Mouse (Mus musculus) B cell, adult 67 days (primary cell): ENCODE data around the gene Tmprss11b. TPM values are rescaled to one million over a fixed set of nuclear protein-coding genes. Genes with fewer than 3 reads are reported as not detected.

Experiments
- total RNA-seq, 2 experiments: library from RNA; stranded (reverse); gene quantifications; 4 replicates each; pipeline ENCODE4 v1.2.4; 2023

Tmprss11b gene
- not detected for total RNA-seq

GRCm38 (mm10) chr5:86676262-86676661, at the start of gene Tmprss11b:
TSS of gene Tmprss11b (minus strand) at chr5:86676362.

GRCm38 (mm10) chr5:86632324-86632723, 43.8 kb downstream of the Tmprss11b start, which contains the start of gene Tmprss11f:
TSS of gene Tmprss11f (minus strand) at chr5:86632424.

Other genes starting within 250 kb of the Tmprss11b start
- not detected for gene Tmprss11a, start 207.4 kb downstream of the Tmprss11b start, total RNA-seq
- gene Tmprss11g, start 157.8 kb downstream of the Tmprss11b start, total RNA-seq, result not detected
- gene Tmprss11f, start 43.9 kb downstream of the Tmprss11b start, total RNA-seq, result not detected
- not detected for gene Tmprss11e, start 69.5 kb upstream of the Tmprss11b start, total RNA-seq
- gene Ythdc1, start 127.9 kb upstream of the Tmprss11b start, total RNA-seq, result 100 to 1,000 TPM; 205 to 227 TPM
- not detected for gene Ugt2b34, start 230.6 kb upstream of the Tmprss11b start, total RNA-seq